Mouse (Mus musculus) liver, embryonic 13.5 days (tissue): ENCODE results near the gene H13. TPM values are rescaled to one million over a fixed set of nuclear protein-coding genes. Genes with fewer than 3 reads are reported as not detected.

Experiments used
- ATAC-seq: fragments of 200-750 bp; cut with Nextera tagmentation; 2 replicates; pipeline ENCODE4 v1.8.0; 2017; ENCODE audit warnings: low read depth, mild to moderate bottlenecking, moderate number of reproducible peaks, moderate library complexity
- DNase-seq: peaks from one replicate; pipeline ENCODE4 v3.0.0; 2022
- H3K27ac ChIP-seq: fragments of 300-500 bp; sonication (generic); 2 replicates; pipeline ENCODE4 v1.5.1; 2015; ENCODE audit warnings: moderate library complexity, mild to moderate bottlenecking, inconsistent platforms
- H3K27me3 ChIP-seq: fragments of 300-500 bp; sonication (generic); 2 replicates; pipeline ENCODE4 v1.6.1; 2015; ENCODE audit warnings: mild to moderate bottlenecking, inconsistent platforms
- H3K36me3 ChIP-seq: fragments of 300-500 bp; sonication (generic); 2 replicates; pipeline ENCODE4 v1.6.1; 2015; ENCODE audit warnings: mild to moderate bottlenecking, inconsistent platforms
- H3K4me1 ChIP-seq: fragments of 300-500 bp; sonication (generic); replicated peaks from 2 replicates; pipeline ENCODE4 v1.6.1; 2015; ENCODE audit warnings: inconsistent platforms
- H3K4me2 ChIP-seq: fragments of 300-500 bp; sonication (generic); 2 replicates; pipeline ENCODE4 v1.6.1; 2015; ENCODE audit warnings: inconsistent platforms, mild to moderate bottlenecking, moderate library complexity
- H3K4me3 ChIP-seq: fragments of 300-500 bp; sonication (generic); replicated peaks from 2 replicates; pipeline ENCODE4 v1.5.1; 2015; ENCODE audit warnings: mild to moderate bottlenecking, inconsistent platforms
- H3K9ac ChIP-seq: fragments of 300-500 bp; sonication (generic); 2 replicates; pipeline ENCODE4 v1.6.1; 2015; ENCODE audit warnings: mild to moderate bottlenecking, inconsistent platforms
- H3K9me3 ChIP-seq: fragments of 300-500 bp; sonication (generic); replicated peaks from 2 replicates; pipeline ENCODE4 v1.6.1; 2016; ENCODE audit warnings: inconsistent platforms
- WGBS: fragments of 180-500 bp; shearing (Covaris S2); methylation state at CpG from one replicate; pipeline ENCODE4 v1.1.7; 2015; ENCODE audit not compliant: insufficient replicate concordance; 5-methylcytosine and 5-hydroxymethylcytosine counted together
- polyA plus RNA-seq: library from polyadenylated mRNA; unstranded; fragments of >200 nt; fragmentation: Nextera tagmentation; extraction: Ambion mirVana; gene quantifications from 2 replicates; pipeline ENCODE4 v1.2.1, GENCODE M21; 2015

H13 gene
- polyA plus RNA-seq, 1 experiment from 2014 or later: 49.0 TPM

DNA sequence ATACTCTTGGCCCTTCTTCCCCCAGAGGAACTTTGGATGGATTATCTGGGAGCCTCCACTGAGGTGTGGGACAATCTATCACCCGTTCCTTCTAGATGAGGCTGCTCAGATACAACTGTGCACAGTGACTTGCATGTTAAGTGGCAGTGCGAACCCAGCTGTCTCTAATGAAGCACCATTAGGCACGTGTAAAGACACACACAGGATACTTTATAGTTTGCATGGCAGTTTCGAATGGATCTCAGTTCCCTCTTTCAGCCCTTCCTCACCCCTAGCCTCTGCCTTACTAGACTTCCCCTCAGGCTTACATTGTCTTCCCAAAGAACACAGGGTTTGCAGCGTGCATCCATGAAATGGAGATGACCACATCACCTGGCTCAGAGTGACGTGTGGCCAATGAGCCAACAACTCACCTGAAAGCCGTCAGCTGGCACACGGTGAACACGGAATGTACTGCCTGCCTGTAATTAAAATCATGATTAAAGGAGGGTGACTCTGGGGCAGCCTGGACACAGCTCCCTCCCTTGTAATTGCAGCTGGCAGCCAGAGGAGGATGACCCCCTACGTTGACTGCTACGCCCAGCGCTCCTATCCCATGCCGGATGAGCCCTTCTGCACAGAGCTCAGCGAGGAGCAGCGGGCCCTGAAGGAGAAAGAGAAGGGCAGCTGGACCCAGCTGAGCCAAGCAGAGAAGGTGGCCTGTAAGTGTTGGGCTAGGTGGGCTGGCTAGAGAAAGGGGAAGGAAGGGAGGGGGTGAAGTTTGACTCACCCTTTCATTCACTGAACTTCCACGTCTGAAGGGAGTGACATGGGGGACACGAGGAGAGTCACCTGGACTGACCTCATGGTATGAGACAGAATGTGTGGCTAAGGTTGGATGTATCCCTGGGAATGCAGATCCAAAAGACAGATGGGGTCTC is 87.5 kb downstream of the H13 start:
- Histone ChIP-seq H3K27me3 (peaks cover 41% of the 10 kb centered on the region), H3K9ac (no peak overlapping the region), H3K27ac (no peak overlapping the region), H3K9me3 (no peaks in the 10 kb centered on the region), H3K36me3 (no peaks in the 10 kb centered on the region), H3K4me1 (peaks cover 19% of the 10 kb centered on the region; the same call in 1 of the 2 replicates), H3K4me2 (no peak overlapping the region), H3K4me3 (no peak overlapping the region)
- ATAC-seq (no peak; the same call in 1 of the 2 replicates), DNase-seq (no peak)
- WGBS: 57% methylated on average over 17 of the region's 17 CpGs

GRCm38 (mm10) chr2:152757478-152757877 is 88.2 kb downstream of the H13 start:
- no peak overlapping the region for H3K27ac ChIP-seq
- DNase-seq: no peak

More at GRCm38 (mm10) chr2:152757478-152757877, 88.2 kb downstream of the H13 start:
- Histone ChIP-seq H3K9me3 (no peaks in the 10 kb centered on the region), H3K4me1 (peaks cover 19% of the 10 kb centered on the region; the same call in 1 of the 2 replicates), H3K9ac (no peak overlapping the region), H3K4me2 (no peak overlapping the region), H3K27me3 (peaks cover 41% of the 10 kb centered on the region), H3K4me3 (no peak overlapping the region), H3K36me3 (no peaks in the 10 kb centered on the region)
- 53% methylated on average over 2 of the region's 2 CpGs for WGBS
- no peak for ATAC-seq

Other genes starting within 250 kb of the H13 start
- gene Defb23, start 204.8 kb upstream of the H13 start, polyA plus RNA-seq: not detected in 2 replicates
- not detected in 2 replicates for gene Defb20, start 192.4 kb upstream of the H13 start, polyA plus RNA-seq
- not detected in 2 replicates for gene Defb22, start 179.3 kb upstream of the H13 start, polyA plus RNA-seq
- gene Defb26, start 157.8 kb upstream of the H13 start, polyA plus RNA-seq: not detected in 2 replicates
- gene Defb28, start 151.2 kb upstream of the H13 start, polyA plus RNA-seq: not detected in 2 replicates
- not detected in 2 replicates for gene Defb29, start 129.4 kb upstream of the H13 start, polyA plus RNA-seq
- not detected in 2 replicates for gene Gm17416, start 100.1 kb upstream of the H13 start, polyA plus RNA-seq
- gene Defb21, start 96.7 kb upstream of the H13 start, polyA plus RNA-seq: not detected in 2 replicates
- not detected in 2 replicates for gene Defb19, start 89.1 kb upstream of the H13 start, polyA plus RNA-seq
- gene Defb45, start 70.1 kb upstream of the H13 start, polyA plus RNA-seq: not detected in 2 replicates
- gene Defb36, start 65.1 kb upstream of the H13 start, polyA plus RNA-seq: not detected in 2 replicates
- gene Defb25, start 46.4 kb upstream of the H13 start, polyA plus RNA-seq: not detected in 2 replicates
- gene Rem1, start 42.5 kb upstream of the H13 start, polyA plus RNA-seq: 0.89 and 0.95 TPM in 2 replicates
- 23.6 and 23.8 TPM in 2 replicates for gene Mcts2, start 17.6 kb downstream of the H13 start, polyA plus RNA-seq
- 20.9 and 23.2 TPM in 2 replicates for gene Id1, start 66.8 kb downstream of the H13 start, polyA plus RNA-seq
- gene Cox4i2, start 84.7 kb downstream of the H13 start, polyA plus RNA-seq: 1.1 and 1.2 TPM in 2 replicates
- gene Bcl2l1, start 162.3 kb downstream of the H13 start, polyA plus RNA-seq: 148 and 164 TPM in 2 replicates
- 59.8 and 79.4 TPM in 2 replicates for gene Tpx2, start 178.5 kb downstream of the H13 start, polyA plus RNA-seq
- gene Mylk2, start 241.9 kb downstream of the H13 start, polyA plus RNA-seq: not detected in 2 replicates